Mouse (Mus musculus) limb, embryonic 10.5 days (tissue): ENCODE results near the gene Pigm. TPM values are rescaled to one million over a fixed set of nuclear protein-coding genes. Genes with fewer than 3 reads are reported as not detected.

ENCODE experiments used
- DNase-seq: peaks from one replicate; pipeline ENCODE4 v3.0.0-alpha.2; 2017; ENCODE audit warnings: low spot score
- H3K27ac ChIP-seq: fragments of 300-500 bp; sonication (generic); 2 replicates; pipeline ENCODE4 v1.5.1; 2016; ENCODE audit warnings: mild to moderate bottlenecking
- H3K27me3 ChIP-seq: fragments of 300-500 bp; sonication (generic); 2 replicates; pipeline ENCODE4 v1.6.1; 2016; ENCODE audit warnings: low read depth, mild to moderate bottlenecking; ENCODE audit not compliant: poor library complexity, severe bottlenecking
- H3K36me3 ChIP-seq: fragments of 300-500 bp; sonication (generic); 2 replicates; pipeline ENCODE4 v1.6.1; 2016; ENCODE audit warnings: mild to moderate bottlenecking, moderate library complexity
- H3K4me1 ChIP-seq: fragments of 300-500 bp; sonication (generic); 2 replicates; pipeline ENCODE4 v1.6.1; 2016
- H3K4me3 ChIP-seq: fragments of 300-500 bp; sonication (generic); 2 replicates; pipeline ENCODE4 v1.5.1; 2016; ENCODE audit warnings: mild to moderate bottlenecking, moderate library complexity
- H3K9me3 ChIP-seq: fragments of 300-500 bp; sonication (generic); replicated peaks from 2 replicates; pipeline ENCODE4 v1.6.1; 2016; ENCODE audit warnings: mild to moderate bottlenecking
- WGBS: fragments of 180-500 bp; shearing (Covaris S2); methylation state at CpG from one replicate; pipeline ENCODE4 v1.1.7; 2016; 5-methylcytosine and 5-hydroxymethylcytosine counted together
- polyA plus RNA-seq: library from polyadenylated mRNA; unstranded; fragments of >200 nt; fragmentation: Nextera tagmentation; extraction: Ambion mirVana; gene quantifications from 2 replicates; pipeline ENCODE4 v1.2.1, GENCODE M21; 2016

Gene Pigm
- polyA plus RNA-seq, 1 experiment from 2014 or later, result 10.5 TPM

DNA sequence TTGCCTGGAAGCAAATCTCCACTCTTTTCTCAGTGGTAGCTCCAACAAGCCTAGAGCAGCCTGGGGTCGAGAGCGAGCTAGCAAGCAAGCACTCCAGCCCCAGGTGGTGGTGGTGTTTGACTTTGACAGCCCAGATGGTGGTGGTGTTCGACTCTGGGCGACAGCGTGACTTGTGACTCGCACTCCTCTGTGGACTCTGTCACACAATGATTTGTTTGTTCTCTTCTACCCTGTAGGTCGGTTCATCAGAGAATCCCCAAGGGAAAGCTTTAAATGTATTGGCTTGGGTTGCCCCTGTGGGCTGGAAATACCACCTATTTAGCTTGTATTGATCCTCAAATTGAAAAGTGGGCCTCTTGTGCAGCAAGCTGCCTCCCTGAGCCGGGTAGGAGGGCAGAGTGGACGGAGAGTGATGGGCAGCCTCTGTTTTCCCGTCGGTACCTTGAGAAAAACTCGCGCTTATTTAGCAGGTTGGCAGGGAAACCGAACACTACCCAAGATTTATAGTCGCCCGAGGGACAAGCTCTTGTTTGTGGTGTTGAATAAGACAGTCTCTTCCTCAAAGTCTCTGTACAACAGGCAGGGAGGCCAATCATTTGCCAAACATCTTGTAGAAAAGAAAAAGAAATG, 29.8 kb downstream of the Pigm start:
- WGBS, result 44% methylated on average over 16 of the region's 16 CpGs
- H3K27me3 ChIP-seq, result peaks cover 21% of the 10 kb centered on the region; the same call in 1 of the 2 replicates
- H3K27ac ChIP-seq, result no peak overlapping the region
- no peak for DNase-seq
- no peaks in the 10 kb centered on the region for H3K36me3 ChIP-seq
- H3K9me3 ChIP-seq, result no peaks in the 10 kb centered on the region
- H3K4me1 ChIP-seq, result peaks cover 10% of the 10 kb centered on the region
- H3K4me3 ChIP-seq, result no peak overlapping the region

- Histone ChIP-seq H3K4me3 (no peak overlapping the region), H3K27me3 (peaks cover 26% of the 10 kb centered on the region; the same call in 1 of the 2 replicates), H3K9me3 (no peaks in the 10 kb centered on the region), H3K4me1 (peaks cover 10% of the 10 kb centered on the region), H3K27ac (no peak overlapping the region), H3K36me3 (no peaks in the 10 kb centered on the region)
- 10% methylated on average over 6 of the region's 6 CpGs for WGBS
- no peak for DNase-seq
Measured at GRCm38 (mm10) chr1:172408996-172409395, 32.6 kb downstream of the Pigm start.

DNA sequence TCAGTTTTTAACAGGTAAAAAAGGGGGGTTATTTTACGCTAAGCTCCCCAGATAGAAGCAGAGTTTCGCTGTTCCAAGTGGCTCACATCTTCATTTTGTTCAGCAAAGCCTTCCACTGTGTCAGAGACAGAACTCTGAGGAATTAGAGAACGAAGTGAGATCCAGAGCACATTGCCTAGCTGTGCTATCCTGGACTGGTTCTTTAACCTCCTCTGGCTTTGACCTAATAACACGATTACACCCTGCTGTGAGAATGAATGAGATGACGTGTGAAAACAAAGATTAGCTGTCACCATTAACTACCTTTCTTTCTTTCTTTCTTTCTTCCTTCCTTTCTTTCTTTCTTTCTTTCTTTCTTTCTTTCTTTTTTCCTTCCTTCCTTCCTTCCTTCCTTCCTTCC, 33.1 kb downstream of the Pigm start:
- no peaks in the 10 kb centered on the region for H3K9me3 ChIP-seq
- H3K27me3 ChIP-seq, result peaks cover 26% of the 10 kb centered on the region; the same call in 1 of the 2 replicates
- no peaks in the 10 kb centered on the region for H3K36me3 ChIP-seq
- no peak for DNase-seq
- no peak overlapping the region for H3K27ac ChIP-seq
- WGBS, result 14% methylated on average over 5 of the region's 5 CpGs
- H3K4me1 ChIP-seq, result peaks cover 10% of the 10 kb centered on the region
- H3K4me3 ChIP-seq, result no peak overlapping the region

DNA sequence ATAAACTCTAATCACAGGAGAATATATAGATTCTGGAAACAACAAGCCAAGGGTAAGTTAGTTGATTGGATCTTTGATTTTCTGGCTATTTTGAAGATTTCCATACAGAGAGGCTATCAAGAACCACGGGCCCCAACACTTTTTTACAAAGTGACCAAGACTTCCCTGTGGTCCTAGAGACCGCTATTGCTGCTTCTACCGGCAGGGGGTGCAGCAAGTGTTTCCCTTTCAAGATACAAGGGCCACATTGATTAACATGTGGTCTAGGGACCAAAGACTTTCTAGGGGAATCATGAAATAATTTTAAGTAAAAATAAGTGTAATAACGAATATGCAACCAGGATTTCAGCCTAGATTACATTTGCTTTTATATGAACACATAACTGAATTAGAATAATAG, 34.5 kb downstream of the Pigm start:
- Histone ChIP-seq H3K27ac (no peak overlapping the region), H3K27me3 (peaks cover 23% of the 10 kb centered on the region; the same call in 1 of the 2 replicates), H3K9me3 (no peaks in the 10 kb centered on the region), H3K4me1 (peaks cover 6% of the 10 kb centered on the region), H3K4me3 (no peak overlapping the region), H3K36me3 (no peaks in the 10 kb centered on the region)
- DNase-seq, result peak; percentile 64
- WGBS, result 6% methylated on average over 4 of the region's 4 CpGs

DNA sequence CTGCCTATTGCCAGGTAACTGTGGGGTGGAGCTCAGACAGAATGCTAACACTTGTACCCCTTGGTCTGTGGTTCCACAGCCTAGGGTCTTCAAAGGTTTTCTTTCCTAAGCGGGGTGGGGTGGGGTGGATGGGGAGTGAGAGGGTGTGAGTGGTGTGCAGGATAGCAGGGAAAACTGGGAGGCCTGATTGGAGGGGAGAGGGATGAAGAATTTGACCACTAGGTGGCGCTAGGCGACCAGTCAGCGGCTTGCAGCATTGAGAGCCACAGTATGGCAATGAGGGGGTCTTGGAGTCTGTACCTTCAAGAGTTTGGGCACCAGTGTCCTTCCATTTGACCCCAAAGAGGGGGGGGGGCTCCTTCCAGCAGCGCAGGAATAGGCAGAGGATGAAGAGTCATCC, 35.9 kb downstream of the Pigm start:
- Histone ChIP-seq H3K27ac (no peak overlapping the region), H3K36me3 (no peaks in the 10 kb centered on the region), H3K4me1 (no peaks in the 10 kb centered on the region), H3K9me3 (no peaks in the 10 kb centered on the region), H3K27me3 (peaks cover 11% of the 10 kb centered on the region; the same call in 1 of the 2 replicates), H3K4me3 (no peak overlapping the region)
- 0% methylated on average over 5 of the region's 5 CpGs for WGBS
- peak; percentile 90 for DNase-seq

DNA sequence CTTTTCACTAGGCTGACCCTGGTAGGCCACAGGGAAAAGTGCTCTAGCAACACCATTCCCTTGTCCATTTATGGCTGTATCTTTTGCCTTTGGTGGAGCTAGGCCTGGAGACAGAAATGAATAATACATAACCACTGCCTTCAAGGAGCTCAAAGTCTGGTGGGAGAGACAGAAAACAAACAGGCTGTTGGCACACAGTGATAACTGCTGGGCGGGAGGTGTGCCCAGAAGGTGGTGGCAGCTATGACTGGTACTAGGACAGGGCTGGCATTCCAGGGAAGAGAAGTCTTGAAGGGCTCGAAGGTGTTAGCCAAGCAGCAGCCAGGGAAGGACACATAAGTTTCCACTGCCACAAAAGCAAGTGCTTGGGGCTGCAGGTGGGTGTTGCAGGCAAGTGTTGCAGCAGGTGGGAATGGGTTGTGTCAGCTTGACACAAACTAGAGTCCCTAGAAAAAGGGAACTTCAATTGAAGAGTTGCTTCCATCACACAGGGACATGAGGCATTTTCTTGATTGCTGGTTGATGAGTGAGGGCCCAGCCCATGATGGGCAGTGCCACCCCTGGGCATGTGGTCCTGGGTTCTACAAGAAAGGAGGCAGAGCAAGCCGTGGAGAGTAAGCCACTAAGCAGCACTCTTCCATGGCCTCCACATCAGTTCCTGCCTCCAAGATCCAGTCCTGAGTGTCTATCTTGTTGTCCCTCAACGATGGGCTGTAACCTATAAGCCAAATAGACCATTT, 37.3 kb downstream of the Pigm start:
- no peaks in the 10 kb centered on the region for H3K9me3 ChIP-seq
- H3K4me1 ChIP-seq, result peaks cover 9% of the 10 kb centered on the region
- no peaks in the 10 kb centered on the region for H3K36me3 ChIP-seq
- no peak for DNase-seq
- no peak overlapping the region for H3K27ac ChIP-seq
- 84% methylated on average over 4 of the region's 4 CpGs for WGBS
- H3K27me3 ChIP-seq, result peaks cover 4% of the 10 kb centered on the region; the same call in 1 of the 2 replicates
- H3K4me3 ChIP-seq, result no peak overlapping the region

GRCm38 (mm10) chr1:172414231-172414585, 37.9 kb downstream of the Pigm start:
- DNase-seq, result no peak
- Histone ChIP-seq H3K4me1 (peaks cover 13% of the 10 kb centered on the region), H3K36me3 (no peaks in the 10 kb centered on the region), H3K27me3 (peaks cover 4% of the 10 kb centered on the region; the same call in 1 of the 2 replicates), H3K27ac (no peak overlapping the region), H3K4me3 (no peak overlapping the region), H3K9me3 (no peaks in the 10 kb centered on the region)
- 83% methylated on average over 6 of the region's 6 CpGs for WGBS

GRCm38 (mm10) chr1:172415061-172415460, 38.7 kb downstream of the Pigm start:
- no peaks in the 10 kb centered on the region for H3K9me3 ChIP-seq
- 89% methylated on average over 7 of the region's 7 CpGs for WGBS
- H3K27ac ChIP-seq, result no peak overlapping the region
- DNase-seq, result peak; percentile 24
- no peak overlapping the region for H3K4me3 ChIP-seq
- peaks cover 4% of the 10 kb centered on the region; the same call in 1 of the 2 replicates for H3K27me3 ChIP-seq
- no peaks in the 10 kb centered on the region for H3K36me3 ChIP-seq
- peaks cover 13% of the 10 kb centered on the region for H3K4me1 ChIP-seq

DNA sequence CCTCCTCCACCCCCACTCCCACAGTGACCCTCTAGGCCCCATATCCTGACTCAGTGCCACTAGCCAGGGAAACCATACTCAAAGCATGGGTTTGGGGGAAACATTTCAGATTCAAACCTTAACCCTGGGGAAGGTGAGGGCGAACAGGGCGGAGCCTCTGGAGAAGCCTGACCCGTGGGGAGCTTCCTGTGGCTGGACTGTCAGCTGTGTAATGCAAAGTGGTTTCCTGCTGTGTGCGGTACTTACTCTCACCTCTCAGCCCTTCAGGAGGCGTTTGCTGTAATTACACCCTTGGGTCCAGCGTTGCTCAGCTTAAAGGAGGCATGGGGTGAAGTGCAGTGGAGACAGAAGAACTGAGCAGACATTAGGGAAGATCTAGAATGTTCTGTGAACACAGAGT, 41.8 kb downstream of the Pigm start:
- 10% methylated on average over 6 of the region's 6 CpGs for WGBS
- no peak for DNase-seq
- no peaks in the 10 kb centered on the region for H3K9me3 ChIP-seq
- no peak overlapping the region for H3K27ac ChIP-seq
- H3K27me3 ChIP-seq, result peaks cover 4% of the 10 kb centered on the region; the same call in 1 of the 2 replicates
- peaks cover 13% of the 10 kb centered on the region for H3K4me1 ChIP-seq
- H3K4me3 ChIP-seq, result no peak overlapping the region
- no peaks in the 10 kb centered on the region for H3K36me3 ChIP-seq

DNA sequence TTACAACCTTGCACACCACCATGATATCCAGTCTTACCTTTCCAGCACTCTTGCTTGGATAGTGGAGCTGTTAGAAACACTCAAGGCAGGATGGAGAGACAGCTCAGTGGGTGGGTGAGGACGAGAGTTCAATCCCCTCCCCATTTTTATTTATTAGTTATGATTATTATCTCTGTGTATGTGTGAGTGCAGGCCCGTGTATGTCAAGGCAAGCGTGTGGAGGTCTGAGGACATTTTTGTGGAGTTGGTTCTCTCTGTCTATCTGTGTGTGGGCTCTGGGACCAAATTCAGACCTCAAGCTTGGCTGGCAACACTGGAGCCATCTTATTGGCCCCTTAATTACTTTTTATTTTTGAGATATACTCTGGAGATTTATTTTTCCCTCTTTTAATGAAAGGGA, 42.3 kb downstream of the Pigm start:
- no peaks in the 10 kb centered on the region; the same call in 1 of the 2 replicates for H3K27me3 ChIP-seq
- WGBS, result 73% methylated on average over 3 of the region's 3 CpGs
- no peak for DNase-seq

GRCm38 (mm10) chr1:172420181-172420580, 43.8 kb downstream of the Pigm start:
- Histone ChIP-seq H3K4me1 (peaks cover 19% of the 10 kb centered on the region), H3K36me3 (no peaks in the 10 kb centered on the region), H3K27me3 (no peaks in the 10 kb centered on the region), H3K27ac (no peak overlapping the region), H3K9me3 (no peaks in the 10 kb centered on the region), H3K4me3 (no peak overlapping the region)
- DNase-seq, result no peak
- 85% methylated on average over 6 of the region's 6 CpGs for WGBS

More for the DNA sequence above, 42.3 kb downstream of the Pigm start:
- no peaks in the 10 kb centered on the region for H3K9me3 ChIP-seq
- no peaks in the 10 kb centered on the region for H3K36me3 ChIP-seq
- H3K4me1 ChIP-seq, result peaks cover 16% of the 10 kb centered on the region
- H3K4me3 ChIP-seq, result no peak overlapping the region
- H3K27ac ChIP-seq, result no peak overlapping the region

- DNase-seq, result no peak
- Histone ChIP-seq H3K27me3 (no peaks in the 10 kb centered on the region), H3K9me3 (no peaks in the 10 kb centered on the region), H3K4me3 (no peak overlapping the region), H3K4me1 (peaks cover 13% of the 10 kb centered on the region), H3K27ac (no peak overlapping the region; the same call in 1 of the 2 replicates), H3K36me3 (no peaks in the 10 kb centered on the region)
- 60% methylated on average over 1 of the region's 1 CpGs for WGBS
Measured at GRCm38 (mm10) chr1:172423393-172423792, 47.0 kb downstream of the Pigm start.

DNA sequence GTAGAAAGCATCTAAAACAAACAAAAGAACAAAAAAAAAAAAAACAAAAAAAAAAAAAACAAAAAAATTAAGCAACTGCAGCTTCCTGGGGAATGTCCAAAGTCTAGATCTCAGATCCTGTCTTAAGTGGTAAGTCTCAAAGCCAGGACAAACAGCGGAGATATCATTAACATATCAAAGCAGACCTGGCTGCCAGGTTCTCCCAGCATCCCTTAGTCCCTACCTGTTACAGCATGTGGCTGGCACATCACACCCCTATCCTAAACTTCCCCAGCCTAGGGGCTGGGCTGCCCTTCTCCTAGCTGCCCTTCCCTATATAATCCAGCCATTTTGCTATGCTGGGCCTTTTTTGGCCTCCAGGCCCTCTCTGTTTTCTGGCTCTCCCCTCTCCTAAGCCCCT, 50.1 kb downstream of the Pigm start:
- DNase-seq, result peak; percentile 22

More for the DNA sequence above, 50.1 kb downstream of the Pigm start:
- Histone ChIP-seq H3K4me3 (no peak overlapping the region), H3K27me3 (no peaks in the 10 kb centered on the region), H3K27ac (no peak overlapping the region), H3K9me3 (no peaks in the 10 kb centered on the region), H3K36me3 (no peaks in the 10 kb centered on the region), H3K4me1 (peaks cover 6% of the 10 kb centered on the region; the same call in 1 of the 2 replicates)
- WGBS, result 51% methylated on average over 1 of the region's 1 CpGs
